Mouse (Mus musculus) thymus, adult 18-20 months (tissue): ENCODE measurements around the gene Smoc1.

Experiments
- DNase-seq, 2 experiments: peaks; one replicate each; pipeline ENCODE4 v3.0.0; 2022; ENCODE audit warnings: mixed read lengths in 2 of 2

Gene Smoc1

GRCm38 (mm10) chr12:81083146-81083545, 56.5 kb downstream of the Smoc1 start:
- DNase-seq = no peak

GRCm38 (mm10) chr12:81085244-81085643, 58.6 kb downstream of the Smoc1 start:
- no peak for DNase-seq

GRCm38 (mm10) chr12:81088131-81088530, 61.5 kb downstream of the Smoc1 start:
- no peak for DNase-seq

- no peak for DNase-seq
Measured at GRCm38 (mm10) chr12:81091641-81092040, 65.0 kb downstream of the Smoc1 start.

GRCm38 (mm10) chr12:81092641-81093040, 66.0 kb downstream of the Smoc1 start:
- no peak for DNase-seq

- DNase-seq = no peak
Measured at GRCm38 (mm10) chr12:81093211-81093610, 66.6 kb downstream of the Smoc1 start.

GRCm38 (mm10) chr12:81094766-81095405, 68.3 kb downstream of the Smoc1 start:
- DNase-seq = no peak

GRCm38 (mm10) chr12:81097267-81097666, 70.7 kb downstream of the Smoc1 start:
- no peak for DNase-seq

- no peak for DNase-seq
Measured at GRCm38 (mm10) chr12:81097738-81098137, 71.1 kb downstream of the Smoc1 start.

- no peak for DNase-seq
Measured at GRCm38 (mm10) chr12:81099161-81099560, 72.6 kb downstream of the Smoc1 start.

- no peak for DNase-seq
Measured at GRCm38 (mm10) chr12:81101691-81102090, 75.1 kb downstream of the Smoc1 start.

- no peak for DNase-seq
Measured at GRCm38 (mm10) chr12:81104546-81104945, 77.9 kb downstream of the Smoc1 start.

GRCm38 (mm10) chr12:81105721-81106633, 79.4 kb downstream of the Smoc1 start:
- DNase-seq = no peak

GRCm38 (mm10) chr12:81107278-81108100, 80.9 kb downstream of the Smoc1 start:
- no peak for DNase-seq

- DNase-seq = no peak
Measured at GRCm38 (mm10) chr12:81108600-81109011, 82.0 kb downstream of the Smoc1 start.

- no peak for DNase-seq
Measured at GRCm38 (mm10) chr12:81110006-81110405, 83.4 kb downstream of the Smoc1 start.

GRCm38 (mm10) chr12:81112321-81112720, 85.7 kb downstream of the Smoc1 start:
- DNase-seq = no peak

GRCm38 (mm10) chr12:81120301-81120700, 93.7 kb downstream of the Smoc1 start:
- DNase-seq = no peak

- DNase-seq = no peak
Measured at GRCm38 (mm10) chr12:81123793-81124192, 97.2 kb downstream of the Smoc1 start.

- no peak for DNase-seq
Measured at GRCm38 (mm10) chr12:81126842-81127241, 100.2 kb downstream of the Smoc1 start.

GRCm38 (mm10) chr12:81128693-81129092, 102.1 kb downstream of the Smoc1 start:
- DNase-seq = no peak

GRCm38 (mm10) chr12:81130692-81131091, 104.1 kb downstream of the Smoc1 start:
- no peak for DNase-seq

GRCm38 (mm10) chr12:81131114-81131513, 104.5 kb downstream of the Smoc1 start:
- DNase-seq = no peak
